Mouse (Mus musculus): ENCODE data around the gene Pawr. TPM values are rescaled to one million over a fixed set of nuclear protein-coding genes. Genes with fewer than 3 reads are reported as not detected.

Gene Pawr
- polyA plus RNA-seq, 1 experiment from 2014 or later, result 4.2 TPM

GRCm38 (mm10) chr10:108443931-108444876, 112.3 kb downstream of the Pawr start:
- DNase-seq (ENCODE audit: low spot score), result peak; percentile 51
- ATAC-seq, result peak; percentile 40; the same call in 1 of the 2 replicates

DNA sequence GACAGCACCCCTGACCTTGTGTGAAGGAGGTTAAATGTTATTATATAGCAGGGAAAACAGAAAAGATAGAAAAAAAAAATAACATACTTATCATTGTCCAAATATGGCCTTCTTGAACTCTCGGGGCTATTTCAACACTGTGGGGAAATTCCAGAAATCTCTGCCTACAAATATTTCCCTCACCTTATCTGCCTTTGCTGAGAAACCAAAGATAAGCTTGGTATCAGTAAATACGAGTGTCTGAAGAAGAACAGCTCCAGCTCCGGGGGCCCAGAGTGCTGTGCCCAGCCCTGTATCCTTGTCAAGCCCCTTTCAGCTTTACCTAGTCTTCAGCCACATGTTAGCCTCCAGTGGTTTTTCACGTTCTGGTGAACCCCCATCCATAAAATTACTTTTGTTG, 113.2 kb downstream of the Pawr start:
- no peak overlapping the region for H3K4me2 ChIP-seq (ENCODE audit: low read length)
- DNase-seq (ENCODE audit: low spot score), result no peak
- no peak overlapping the region for H3K9ac ChIP-seq (ENCODE audit: low read length)
- H3K36me3 ChIP-seq (ENCODE audit: control insufficient read depth, insufficient read depth, low read length), result no peaks in the 10 kb centered on the region
- H3K4me1 ChIP-seq (ENCODE audit: control insufficient read depth, insufficient read depth, low read length), result peaks cover 7% of the 10 kb centered on the region; the same call in 1 of the 2 replicates
- no peaks in the 10 kb centered on the region for H3K27me3 ChIP-seq (replicated peaks; ENCODE audit: control insufficient read depth, insufficient read depth, low read length)
- 81% methylated on average over 4 of the region's 4 CpGs for WGBS
- H3K9me3 ChIP-seq (replicated peaks; ENCODE audit: control insufficient read depth, low read length), result no peaks in the 10 kb centered on the region
- no peak for ATAC-seq
- H3K27ac ChIP-seq (ENCODE audit: low read depth, low read length), result no peak overlapping the region
- H3K4me3 ChIP-seq (ENCODE audit: low read depth, low read length), result no peak overlapping the region

More at GRCm38 (mm10) chr10:108443931-108444876, 112.3 kb downstream of the Pawr start:
- H3K9me3 ChIP-seq (replicated peaks; ENCODE audit: control insufficient read depth, low read length), result no peaks in the 10 kb centered on the region
- H3K36me3 ChIP-seq (ENCODE audit: control insufficient read depth, insufficient read depth, low read length), result no peaks in the 10 kb centered on the region
- WGBS, result 45% methylated on average over 19 of the region's 19 CpGs
- H3K4me1 ChIP-seq (ENCODE audit: control insufficient read depth, insufficient read depth, low read length), result peaks cover 7% of the 10 kb centered on the region; the same call in 1 of the 2 replicates
- no peak overlapping the region for H3K4me3 ChIP-seq (ENCODE audit: low read depth, low read length)
- H3K27ac ChIP-seq (ENCODE audit: low read depth, low read length), result no peak overlapping the region
- no peaks in the 10 kb centered on the region for H3K27me3 ChIP-seq (replicated peaks; ENCODE audit: control insufficient read depth, insufficient read depth, low read length)
- H3K9ac ChIP-seq (ENCODE audit: low read length), result no peak overlapping the region
- H3K4me2 ChIP-seq (ENCODE audit: low read length), result no peak overlapping the region

DNA sequence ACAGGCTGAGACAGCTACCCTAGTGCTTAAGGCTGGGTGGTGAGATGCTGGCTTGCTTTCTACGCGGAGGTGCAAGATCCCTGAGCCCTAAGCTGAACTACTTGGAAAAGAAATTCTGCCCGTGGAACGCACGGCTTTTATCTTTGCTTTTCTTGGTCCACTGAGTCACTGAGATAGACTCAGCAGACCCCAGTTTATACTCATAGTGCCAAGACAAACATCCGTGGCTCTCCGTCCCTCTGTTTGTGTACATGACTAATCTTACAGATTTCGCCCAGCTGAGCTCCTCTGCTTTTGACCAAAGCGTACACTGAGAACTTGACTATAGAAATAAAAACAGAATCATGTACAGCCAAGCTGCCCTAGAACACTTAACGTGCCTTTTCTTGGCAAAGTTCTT, 113.7 kb downstream of the Pawr start:
- Histone ChIP-seq H3K27me3 (replicated peaks; ENCODE audit: control insufficient read depth, insufficient read depth, low read length) (no peaks in the 10 kb centered on the region), H3K4me1 (ENCODE audit: control insufficient read depth, insufficient read depth, low read length) (peaks cover 7% of the 10 kb centered on the region; the same call in 1 of the 2 replicates), H3K9me3 (replicated peaks; ENCODE audit: control insufficient read depth, low read length) (no peaks in the 10 kb centered on the region), H3K27ac (ENCODE audit: low read depth, low read length) (no peak overlapping the region), H3K4me2 (ENCODE audit: low read length) (peak overlapping the region; percentile 55; the same call in 1 of the 2 replicates), H3K9ac (ENCODE audit: low read length) (no peak overlapping the region), H3K4me3 (ENCODE audit: low read depth, low read length) (no peak overlapping the region), H3K36me3 (ENCODE audit: control insufficient read depth, insufficient read depth, low read length) (no peaks in the 10 kb centered on the region)
- WGBS, result 81% methylated on average over 10 of the region's 10 CpGs
- ATAC-seq (no peak), DNase-seq (ENCODE audit: low spot score) (no peak)

DNA sequence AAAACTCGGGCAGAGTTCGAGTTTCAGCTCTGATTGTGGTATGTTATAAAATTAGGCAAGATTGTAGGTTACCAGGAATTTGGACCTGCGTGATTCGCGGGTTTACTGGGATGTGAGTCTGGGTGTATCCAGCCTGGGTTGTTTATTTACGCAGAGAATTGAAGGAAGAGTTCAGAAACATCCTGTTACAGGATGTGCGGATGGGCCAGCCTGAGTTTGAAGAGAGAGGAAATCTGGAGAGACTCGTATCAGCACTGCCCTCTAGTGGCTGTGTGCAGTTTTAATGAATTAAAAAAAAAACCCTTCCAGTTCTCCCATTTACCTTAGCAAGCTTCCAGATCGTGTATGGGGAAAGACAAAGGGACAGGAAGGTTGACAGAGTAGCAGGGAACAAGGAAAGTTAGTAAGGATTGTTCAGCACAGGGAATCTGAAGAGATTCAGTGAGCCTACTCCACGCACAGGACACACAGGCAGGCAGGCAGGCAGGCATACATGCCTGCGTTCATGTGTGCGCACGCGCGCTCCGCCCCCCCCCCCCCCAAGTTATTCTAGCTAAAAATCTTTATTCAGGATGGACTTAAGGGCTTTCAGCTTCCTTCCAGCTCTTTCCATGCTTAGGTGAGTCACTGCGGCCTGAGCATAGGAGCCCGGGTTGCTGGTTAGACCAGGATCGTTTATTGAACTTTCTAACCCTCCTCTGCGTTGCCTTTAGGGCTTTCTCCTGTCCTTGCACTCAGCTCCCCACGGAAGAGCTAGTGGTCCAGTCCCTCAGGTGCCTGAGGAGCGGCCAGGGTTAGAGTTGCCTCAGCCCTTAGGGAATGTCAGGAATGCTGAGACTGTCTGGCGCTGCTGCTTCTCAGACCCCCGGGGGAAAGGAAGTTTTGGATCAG, 114.4 kb downstream of the Pawr start:
- H3K27ac ChIP-seq (ENCODE audit: low read depth, low read length), result no peak overlapping the region
- WGBS, result 13% methylated on average over 23 of the region's 24 CpGs
- DNase-seq (ENCODE audit: low spot score) (peak; percentile 82), ATAC-seq (peak; percentile 77)
- no peaks in the 10 kb centered on the region for H3K27me3 ChIP-seq (replicated peaks; ENCODE audit: control insufficient read depth, insufficient read depth, low read length)
- peak overlapping the region; percentile 51 for H3K9ac ChIP-seq (ENCODE audit: low read length)
- peak overlapping the region; percentile 31 for H3K4me3 ChIP-seq (ENCODE audit: low read depth, low read length)
- peak overlapping the region; percentile 55 for H3K4me2 ChIP-seq (ENCODE audit: low read length)
- peaks cover 7% of the 10 kb centered on the region; the same call in 1 of the 2 replicates for H3K4me1 ChIP-seq (ENCODE audit: control insufficient read depth, insufficient read depth, low read length)
- no peaks in the 10 kb centered on the region for H3K36me3 ChIP-seq (ENCODE audit: control insufficient read depth, insufficient read depth, low read length)
- H3K9me3 ChIP-seq (replicated peaks; ENCODE audit: control insufficient read depth, low read length), result no peaks in the 10 kb centered on the region

DNA sequence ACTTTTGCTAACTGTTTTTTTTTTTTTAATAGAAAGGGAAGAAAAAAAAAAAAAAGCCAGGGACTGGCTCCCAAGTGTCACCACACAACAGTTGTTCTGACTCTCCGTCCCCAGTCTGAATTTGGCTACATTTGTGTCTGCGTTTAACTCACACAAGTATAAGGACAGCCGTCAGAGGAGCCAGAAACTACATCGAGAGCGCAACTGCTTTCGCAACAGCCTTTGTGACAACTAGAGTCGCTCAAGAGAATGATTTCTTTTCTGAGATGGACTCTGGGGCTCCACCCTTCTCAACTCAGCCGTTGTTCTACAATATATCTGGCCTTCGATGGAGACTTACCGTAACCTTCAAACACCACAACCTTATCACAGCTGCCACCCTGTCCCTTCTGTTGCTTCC, 115.3 kb downstream of the Pawr start:
- no peak overlapping the region for H3K4me3 ChIP-seq (ENCODE audit: low read depth, low read length)
- ATAC-seq, result no peak
- WGBS, result 87% methylated on average over 10 of the region's 10 CpGs

GRCm38 (mm10) chr10:108448421-108448820, 116.5 kb downstream of the Pawr start:
- ATAC-seq (no peak), DNase-seq (ENCODE audit: low spot score) (no peak)
- H3K4me2 ChIP-seq (ENCODE audit: low read length), result no peak overlapping the region
- peaks cover 7% of the 10 kb centered on the region; the same call in 1 of the 2 replicates for H3K4me1 ChIP-seq (ENCODE audit: control insufficient read depth, insufficient read depth, low read length)
- H3K9ac ChIP-seq (ENCODE audit: low read length), result no peak overlapping the region
- no peaks in the 10 kb centered on the region for H3K27me3 ChIP-seq (replicated peaks; ENCODE audit: control insufficient read depth, insufficient read depth, low read length)
- H3K9me3 ChIP-seq (replicated peaks; ENCODE audit: control insufficient read depth, low read length), result no peaks in the 10 kb centered on the region
- H3K27ac ChIP-seq (ENCODE audit: low read depth, low read length), result no peak overlapping the region
- WGBS, result 88% methylated on average over 11 of the region's 11 CpGs
- H3K36me3 ChIP-seq (ENCODE audit: control insufficient read depth, insufficient read depth, low read length), result no peaks in the 10 kb centered on the region
- no peak overlapping the region for H3K4me3 ChIP-seq (ENCODE audit: low read depth, low read length)

More for the DNA sequence above, 115.3 kb downstream of the Pawr start:
- Histone ChIP-seq H3K36me3 (ENCODE audit: control insufficient read depth, insufficient read depth, low read length) (no peaks in the 10 kb centered on the region), H3K27ac (ENCODE audit: low read depth, low read length) (no peak overlapping the region), H3K4me2 (ENCODE audit: low read length) (no peak overlapping the region), H3K27me3 (replicated peaks; ENCODE audit: control insufficient read depth, insufficient read depth, low read length) (no peaks in the 10 kb centered on the region), H3K9me3 (replicated peaks; ENCODE audit: control insufficient read depth, low read length) (no peaks in the 10 kb centered on the region), H3K4me1 (ENCODE audit: control insufficient read depth, insufficient read depth, low read length) (peaks cover 7% of the 10 kb centered on the region; the same call in 1 of the 2 replicates), H3K9ac (ENCODE audit: low read length) (no peak overlapping the region)
- no peak for DNase-seq (ENCODE audit: low spot score)

DNA sequence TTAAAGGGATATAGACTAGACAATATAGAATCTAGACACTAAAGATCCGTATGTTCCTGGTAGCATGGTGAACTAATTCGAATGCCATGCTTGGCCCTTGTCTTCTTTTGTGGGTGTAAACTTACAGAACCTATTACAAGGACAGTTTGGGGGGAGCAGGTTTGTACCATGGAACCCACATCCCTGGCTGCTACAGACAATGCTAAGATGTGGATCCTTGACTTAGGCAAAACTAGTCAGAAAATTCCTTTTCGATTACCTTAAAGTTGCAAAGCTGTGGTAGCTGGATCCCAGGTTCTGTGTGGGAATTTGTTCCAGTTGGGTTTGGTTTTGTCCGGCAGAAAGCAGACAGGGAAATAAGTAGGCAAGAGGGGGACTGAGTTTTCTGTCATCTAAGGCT, 118.5 kb downstream of the Pawr start:
- ATAC-seq, result no peak
- WGBS, result 92% methylated on average over 4 of the region's 4 CpGs
- H3K36me3 ChIP-seq (ENCODE audit: control insufficient read depth, insufficient read depth, low read length), result no peaks in the 10 kb centered on the region

GRCm38 (mm10) chr10:108451516-108451915, 119.6 kb downstream of the Pawr start:
- no peaks in the 10 kb centered on the region for H3K9me3 ChIP-seq (replicated peaks; ENCODE audit: control insufficient read depth, low read length)
- H3K4me2 ChIP-seq (ENCODE audit: low read length), result no peak overlapping the region
- no peak overlapping the region for H3K4me3 ChIP-seq (ENCODE audit: low read depth, low read length)
- no peak overlapping the region for H3K9ac ChIP-seq (ENCODE audit: low read length)
- H3K4me1 ChIP-seq (ENCODE audit: control insufficient read depth, insufficient read depth, low read length), result no peaks in the 10 kb centered on the region
- no peaks in the 10 kb centered on the region for H3K36me3 ChIP-seq (ENCODE audit: control insufficient read depth, insufficient read depth, low read length)
- no peak for DNase-seq (ENCODE audit: low spot score)
- ATAC-seq, result no peak
- no peaks in the 10 kb centered on the region for H3K27me3 ChIP-seq (replicated peaks; ENCODE audit: control insufficient read depth, insufficient read depth, low read length)
- no peak overlapping the region for H3K27ac ChIP-seq (ENCODE audit: low read depth, low read length)
- 91% methylated on average over 8 of the region's 8 CpGs for WGBS

More for the DNA sequence above, 118.5 kb downstream of the Pawr start:
- Histone ChIP-seq H3K27me3 (replicated peaks; ENCODE audit: control insufficient read depth, insufficient read depth, low read length) (no peaks in the 10 kb centered on the region), H3K4me2 (ENCODE audit: low read length) (no peak overlapping the region), H3K4me1 (ENCODE audit: control insufficient read depth, insufficient read depth, low read length) (no peaks in the 10 kb centered on the region), H3K4me3 (ENCODE audit: low read depth, low read length) (no peak overlapping the region), H3K9me3 (replicated peaks; ENCODE audit: control insufficient read depth, low read length) (no peaks in the 10 kb centered on the region), H3K27ac (ENCODE audit: low read depth, low read length) (no peak overlapping the region), H3K9ac (ENCODE audit: low read length) (no peak overlapping the region)
- no peak for DNase-seq (ENCODE audit: low spot score)
